Mouse (Mus musculus) cerebellum, postnatal 25 days (tissue): Measurements from ENCODE around the gene Olfr830.
"Not testable (repeated sequence)": the region's sequence is repeated elsewhere in the genome, so short reads cannot be mapped to it uniquely, and the experiment has no call there.

Experiments used
- DNase-seq, 2 experiments: peaks; one replicate each; pipeline ENCODE4 v3.0.0; 2021; ENCODE audit warnings: mixed read lengths in 2 of 2

Olfr830 gene

GRCm38 (mm10) chr9:18874393-18874792, at the start of gene Olfr830:
Olfr830 (plus strand) TSS chr9:18874693.
- DNase-seq = no peak

- DNase-seq = no peak
These were observed 19.9 kb upstream of the Olfr830 start, which contains the start of gene Olfr829 for GRCm38 (mm10) chr9:18854633-18855032. Olfr829 (plus strand) TSS chr9:18854933.

GRCm38 (mm10) chr9:18907699-18908098, 33.2 kb downstream of the Olfr830 start:
- DNase-seq = not testable (repeated sequence)

GRCm38 (mm10) chr9:18927921-18928320, 53.4 kb downstream of the Olfr830 start:
- DNase-seq = not testable (repeated sequence)
